In genomic region chr9:106280808-106281544, GRCm38 (mm10) we compare ENCODE assay signal across 8 mouse cellular contexts. TPM values are rescaled to one million over a fixed set of nuclear protein-coding genes. Genes with fewer than 3 reads are reported as not detected.
DNase-seq lines count a peak whose midpoint lies in the region; ATAC-seq and TF ChIP-seq lines count a peak whose summit lies in the region.

Gene Poc1a, plus strand, starts transcription at chr9:106281061.

- peaks cover 23% of the 10 kb centered on the region for H3K36me3 ChIP-seq in heart, embryonic 12.5 days
- H3K36me3 ChIP-seq in kidney, postnatal 0 days (ENCODE audit: insufficient read depth, low read length), result 0 out of 2 replicates have a peak, but pooled peaks cover 4% of the 10 kb centered on the region
- H3K36me3 ChIP-seq in liver, embryonic 11.5 days (ENCODE audit: control insufficient read depth, insufficient read depth, low read length), result peaks cover 6% of the 10 kb centered on the region; the same call in 1 of the 2 replicates
- peaks cover 15% of the 10 kb centered on the region for H3K36me3 ChIP-seq in stomach, embryonic 14.5 days (ENCODE audit: control insufficient read depth, insufficient read depth, low read length)

- H3K9me3 ChIP-seq in heart, embryonic 12.5 days (replicated peaks), result no peaks in the 10 kb centered on the region
- H3K9me3 ChIP-seq in kidney, postnatal 0 days (replicated peaks; ENCODE audit: low read length), result no peaks in the 10 kb centered on the region
- H3K9me3 ChIP-seq in liver, embryonic 11.5 days (ENCODE audit: control insufficient read depth, low read length), result no peaks in the 10 kb centered on the region
- H3K9me3 ChIP-seq in stomach, embryonic 14.5 days (ENCODE audit: control insufficient read depth, low read depth, low read length), result no peaks in the 10 kb centered on the region

- peak within 1 kb of the TSS; percentile 73 for H3K27ac ChIP-seq in heart, embryonic 12.5 days (ENCODE audit: poor library complexity, severe bottlenecking)
- H3K27ac ChIP-seq in kidney, postnatal 0 days, result peak within 1 kb of the TSS; percentile 85
- peak within 1 kb of the TSS; percentile 54 for H3K27ac ChIP-seq in liver, embryonic 11.5 days (ENCODE audit: low read depth, low read length)
- H3K27ac ChIP-seq in stomach, embryonic 14.5 days (ENCODE audit: low read length), result peak within 1 kb of the TSS; percentile 35; the same call in 1 of the 2 replicates

- DNase-seq in CD4-positive helper T cell, adult 2 months (ENCODE audit: low read depth, low spot score), result peak; percentile 96
- DNase-seq in brain, embryonic 18.5 days (ENCODE audit: low read depth, low spot score), result peak; percentile 92
- peak; percentile 98 for DNase-seq in kidney, postnatal 0 days (ENCODE audit: low spot score)
- DNase-seq in liver, embryonic 11.5 days (ENCODE audit: low spot score), result peak; percentile 98
- peak; percentile 98 for DNase-seq in naive thymus-derived CD4-positive, alpha-beta T cell, adult 2 months (ENCODE audit: low read depth)

- H3K9ac ChIP-seq in heart, embryonic 12.5 days, result peak within 1 kb of the TSS; percentile 72
- H3K9ac ChIP-seq in kidney, postnatal 0 days (ENCODE audit: low read depth, low read length), result peak within 1 kb of the TSS; percentile 65
- peak within 1 kb of the TSS; percentile 68 for H3K9ac ChIP-seq in liver, embryonic 11.5 days (ENCODE audit: low read depth, low read length)
- peak within 1 kb of the TSS; percentile 62 for H3K9ac ChIP-seq in stomach, embryonic 14.5 days (replicated peaks; ENCODE audit: low read depth, low read length)

- no peaks in the 10 kb centered on the region for H3K27me3 ChIP-seq in heart, embryonic 12.5 days (replicated peaks)
- H3K27me3 ChIP-seq in kidney, postnatal 0 days (ENCODE audit: insufficient read depth, low read length), result no peaks in the 10 kb centered on the region
- no peaks in the 10 kb centered on the region for H3K27me3 ChIP-seq in liver, embryonic 11.5 days (replicated peaks; ENCODE audit: control insufficient read depth, insufficient read depth, low read length)
- no peaks in the 10 kb centered on the region for H3K27me3 ChIP-seq in stomach, embryonic 14.5 days (ENCODE audit: control insufficient read depth, insufficient read depth, low read length)

- H3K4me2 ChIP-seq in heart, embryonic 12.5 days, result peak within 1 kb of the TSS; percentile 78
- H3K4me2 ChIP-seq in kidney, postnatal 0 days (ENCODE audit: low read length), result peak within 1 kb of the TSS; percentile 88
- peak within 1 kb of the TSS; percentile 77 for H3K4me2 ChIP-seq in liver, embryonic 11.5 days
- H3K4me2 ChIP-seq in stomach, embryonic 14.5 days (replicated peaks; ENCODE audit: low read depth, low read length), result peak within 1 kb of the TSS; percentile 67

- peaks cover 8% of the 10 kb centered on the region for H3K4me1 ChIP-seq in heart, embryonic 12.5 days (replicated peaks)
- H3K4me1 ChIP-seq in kidney, postnatal 0 days (replicated peaks; ENCODE audit: insufficient read depth, low read length), result peaks cover 4% of the 10 kb centered on the region; the same call in 1 of the 2 replicates
- peaks cover 8% of the 10 kb centered on the region for H3K4me1 ChIP-seq in liver, embryonic 11.5 days (replicated peaks; ENCODE audit: control insufficient read depth, insufficient read depth, low read length)
- peaks cover 6% of the 10 kb centered on the region; the same call in 1 of the 2 replicates for H3K4me1 ChIP-seq in stomach, embryonic 14.5 days (ENCODE audit: control insufficient read depth, insufficient read depth, low read length)

- no peak for TF ChIP-seq CTCF in kidney, postnatal 0 days (IDR thresholded peaks at IDR 0.05; ENCODE audit: low read depth)

- WGBS in heart, embryonic 12.5 days, result under 1% methylated on average over 47 of the region's 47 CpGs
- under 1% methylated on average over 47 of the region's 47 CpGs for WGBS in kidney, postnatal 0 days
- under 1% methylated on average over 47 of the region's 47 CpGs for WGBS in liver, embryonic 11.5 days
- under 1% methylated on average over 47 of the region's 47 CpGs for WGBS in stomach, embryonic 14.5 days

- peak within 1 kb of the TSS; percentile 62 for H3K4me3 ChIP-seq in heart, embryonic 12.5 days
- peak within 1 kb of the TSS; percentile 53 for H3K4me3 ChIP-seq in kidney, postnatal 0 days (replicated peaks; ENCODE audit: low read depth, low read length)
- peak within 1 kb of the TSS; percentile 63 for H3K4me3 ChIP-seq in liver, embryonic 11.5 days (ENCODE audit: low read depth, low read length)
- peak within 1 kb of the TSS; percentile 62 for H3K4me3 ChIP-seq in stomach, embryonic 14.5 days (ENCODE audit: low read depth, low read length)

- peak; percentile 92 for ATAC-seq in erythroid progenitor cell, adult 5-6 weeks (replicated peaks; ENCODE audit: low FRiP score, poor library complexity, severe bottlenecking)
- peak; percentile 96 for ATAC-seq in heart, embryonic 12.5 days (ENCODE audit: insufficient number of reproducible peaks, low FRiP score)
- ATAC-seq in kidney, postnatal 0 days (replicated peaks; ENCODE audit: low FRiP score, low read depth), result peak; percentile 95
- ATAC-seq in liver, embryonic 11.5 days (replicated peaks; ENCODE audit: low FRiP score), result peak; percentile 97
- peak; percentile 97 for ATAC-seq in stomach, embryonic 14.5 days (ENCODE audit: insufficient number of reproducible peaks, insufficient read depth, low FRiP score, low read depth)

RNA-seq across cellular contexts. Expression of gene Poc1a, which starts in this region (rescaled TPM):
- 28.1 and 28.9 TPM in 2 replicates for total RNA-seq in erythroid progenitor cell, adult 5-6 weeks (2015; ENCODE audit: low replicate concordance)
- total RNA-seq in erythroid progenitor cell, adult 5-6 weeks (2017; ENCODE audit: low replicate concordance), result 12.7 and 19.5 TPM in 2 replicates
- polyA plus RNA-seq in heart, embryonic 12.5 days (2016; fragmentation: Nextera tagmentation; extraction: Ambion mirVana), result 27.8 and 30.0 TPM in 2 replicates
- 13.1 and 14.5 TPM in 2 replicates for polyA plus RNA-seq in kidney, postnatal 0 days (2015; fragmentation: Nextera tagmentation; extraction: Ambion mirVana)
- 36.6 and 39.0 TPM in 2 replicates for polyA plus RNA-seq in liver, embryonic 11.5 days (2014; fragmentation: Nextera tagmentation; extraction: Ambion mirVana)
- polyA plus RNA-seq in stomach, embryonic 14.5 days (2014; fragmentation: Nextera tagmentation; extraction: Ambion mirVana), result 25.2 and 27.7 TPM in 2 replicates

Comparison
In these comparisons a context has a peak if more than half of its experiments do, and no peak if none do; other contexts are left out.
1. Peak in every context shown above with its lines: DNase-seq, ATAC-seq, H3K4me3 ChIP-seq and H3K27ac ChIP-seq.
2. H3K27ac ChIP-seq: peak in every context shown above with its lines; median percentile 85 in kidney, postnatal 0 days; 73 in heart, embryonic 12.5 days; 54 in liver, embryonic 11.5 days; 35 in stomach, embryonic 14.5 days.